Mouse (Mus musculus) MEL (cell line): ENCODE measurements at regions not wholly inside any gene's neighbourhood (a gene's known extent, or its start where the extent isn't known, plus 50 kb on each side); places are given as distances from the start of the nearest gene placed in this dataset.

ENCODE experiments used
- DNase-seq: peaks from one replicate; pipeline ENCODE4 v3.0.0; 2011; ENCODE audit warnings: low read depth, low spot score
- H3K27ac ChIP-seq: 2 replicates; pipeline ENCODE4 v1.5.1; 2012; ENCODE audit warnings: low read depth, mild to moderate bottlenecking, control low read depth, low read length, moderate library complexity; ENCODE audit not compliant: control insufficient read depth
- H3K27me3 ChIP-seq, 2 experiments: fragments of 150-350 bp in 1 of 2; sonication (generic) in 1 of 2; 2 replicates each; pipeline ENCODE4 v1.6.1; 2012; ENCODE audit warnings: low read length in 2 of 2, mild to moderate bottlenecking in 2 of 2, improper control_type of control experiment in 1 of 2, moderate library complexity in 1 of 2; ENCODE audit not compliant: insufficient read depth in 2 of 2, control insufficient read depth in 1 of 2
- H3K36me3 ChIP-seq, 2 experiments: 2 replicates each; pipeline ENCODE4 v1.6.1; 2012 to 2014; ENCODE audit warnings: low read length in 2 of 2, improper control_type of control experiment in 1 of 2, inconsistent platforms in 1 of 2, mild to moderate bottlenecking in 1 of 2; ENCODE audit not compliant: insufficient read depth in 2 of 2, control insufficient read depth in 1 of 2
- H3K4me1 ChIP-seq, 2 experiments: fragments of 150-350 bp in 1 of 2; sonication (generic) in 1 of 2; 2 replicates each; pipeline ENCODE4 v1.6.1; 2012; ENCODE audit warnings: low read length in 2 of 2, improper control_type of control experiment in 1 of 2, mild to moderate bottlenecking in 1 of 2; ENCODE audit not compliant: insufficient read depth in 2 of 2, control insufficient read depth in 1 of 2
- H3K4me3 ChIP-seq, 2 experiments: fragments of 150-350 bp in 1 of 2; sonication (generic) in 1 of 2; 2 replicates each; pipeline ENCODE4 v1.5.1; 2012; ENCODE audit warnings: low read depth in 2 of 2, low read length in 2 of 2, mild to moderate bottlenecking in 2 of 2, moderate library complexity in 2 of 2, control low read depth in 1 of 2, improper control_type of control experiment in 1 of 2; ENCODE audit not compliant: control insufficient read depth in 1 of 2, insufficient read depth in 1 of 2
- H3K79me2 ChIP-seq: 2 replicates; pipeline ENCODE4 v1.6.1; 2012; ENCODE audit warnings: mild to moderate bottlenecking, low read length, moderate library complexity; ENCODE audit not compliant: control insufficient read depth, poor library complexity, insufficient read depth
- H3K9ac ChIP-seq: 2 replicates; pipeline ENCODE4 v1.6.1; 2012; ENCODE audit warnings: low read depth, mild to moderate bottlenecking, control low read depth, low read length, moderate library complexity; ENCODE audit not compliant: control insufficient read depth, poor library complexity, severe bottlenecking
- H3K9me3 ChIP-seq: fragments of 150-350 bp; sonication (generic); replicated peaks from 2 replicates; pipeline ENCODE4 v1.6.1; 2012; ENCODE audit warnings: mild to moderate bottlenecking, low read length, improper control_type of control experiment, moderate library complexity; ENCODE audit not compliant: insufficient read depth
- BHLHE40 ChIP-seq: IDR thresholded peaks from 2 replicates; pipeline ENCODE4 v1.6.1; 2012; ENCODE audit warnings: low read depth, mild to moderate bottlenecking, inconsistent platforms, low read length, improper control_type of control experiment, borderline replicate concordance
- CHD1 ChIP-seq: IDR thresholded peaks from 2 replicates; pipeline ENCODE4 v1.6.1; 2012; ENCODE audit warnings: low read depth, mild to moderate bottlenecking, inconsistent platforms, low read length, improper control_type of control experiment
- CTCF ChIP-seq, 3 experiments: IDR thresholded peaks in 2 of 3; conservative IDR thresholded peaks in 1 of 3; 2 replicates each; pipeline ENCODE4 v1.5.1; 2011 to 2012; ENCODE audit warnings: low read length in 3 of 3, low read depth in 2 of 3, mild to moderate bottlenecking in 2 of 3, improper control_type of control experiment in 1 of 3, inconsistent platforms in 1 of 3, mixed read lengths in 1 of 3, moderate library complexity in 1 of 3; ENCODE audit not compliant: control insufficient read depth in 1 of 3, insufficient read depth in 1 of 3, poor library complexity in 1 of 3, severe bottlenecking in 1 of 3
- E2F4 ChIP-seq: IDR thresholded peaks from 2 replicates; pipeline ENCODE4 v1.6.1; 2011; ENCODE audit warnings: low read depth, low read length, improper control_type of control experiment, borderline replicate concordance
- ELF1 ChIP-seq: IDR thresholded peaks from 2 replicates; pipeline ENCODE4 v1.6.1; 2014; ENCODE audit warnings: low read depth, mild to moderate bottlenecking, inconsistent platforms, low read length, improper control_type of control experiment, moderate library complexity
- HCFC1 ChIP-seq: IDR thresholded peaks from 2 replicates; pipeline ENCODE4 v1.6.1; 2012; ENCODE audit warnings: low read depth, mild to moderate bottlenecking, inconsistent platforms, low read length, improper control_type of control experiment, moderate library complexity
- MAFK ChIP-seq: IDR thresholded peaks from 2 replicates; pipeline ENCODE4 v1.6.1; 2011; ENCODE audit warnings: low read depth, mild to moderate bottlenecking, low read length, improper control_type of control experiment, borderline replicate concordance
- MAZ ChIP-seq: IDR thresholded peaks from 2 replicates; pipeline ENCODE4 v1.6.1; 2012; ENCODE audit warnings: low read depth, mild to moderate bottlenecking, inconsistent platforms, low read length, improper control_type of control experiment
- MEF2A ChIP-seq: IDR thresholded peaks from 2 replicates; pipeline ENCODE4 v1.6.1; 2014; ENCODE audit warnings: low read depth, mild to moderate bottlenecking, inconsistent platforms, low read length, improper control_type of control experiment; ENCODE audit not compliant: poor library complexity, insufficient replicate concordance, severe bottlenecking; ENCODE audit errors: extremely low read depth
- MYC ChIP-seq: IDR thresholded peaks from 2 replicates; pipeline ENCODE4 v1.6.1; 2011; ENCODE audit warnings: low read depth, mild to moderate bottlenecking, low read length, improper control_type of control experiment, moderate library complexity
- NELFE ChIP-seq: IDR thresholded peaks from 2 replicates; pipeline ENCODE4 v1.6.1; 2011; ENCODE audit warnings: low read depth, low read length, improper control_type of control experiment
- POLR2AphosphoS2 ChIP-seq: IDR thresholded peaks from 2 replicates; pipeline ENCODE4 v1.6.1; 2011; ENCODE audit warnings: low read length, improper control_type of control experiment
- POLR2AphosphoS5 ChIP-seq: IDR thresholded peaks from 2 replicates; pipeline ENCODE4 v1.6.1; 2012; ENCODE audit warnings: low read depth, borderline replicate concordance, mild to moderate bottlenecking, inconsistent platforms, low read length, moderate library complexity, mixed read lengths
- RCOR1 ChIP-seq: IDR thresholded peaks from 2 replicates; pipeline ENCODE4 v1.6.1; 2012; ENCODE audit warnings: low read depth, mild to moderate bottlenecking, inconsistent platforms, low read length, improper control_type of control experiment
- SIN3A ChIP-seq: IDR thresholded peaks from 2 replicates; pipeline ENCODE4 v1.6.1; 2012; ENCODE audit warnings: low read length, improper control_type of control experiment, inconsistent platforms
- SMC3 ChIP-seq: IDR thresholded peaks from 2 replicates; pipeline ENCODE4 v1.6.1; 2011; ENCODE audit warnings: low read depth, low read length, improper control_type of control experiment
- TBP ChIP-seq: IDR thresholded peaks from 2 replicates; pipeline ENCODE4 v1.8.0; 2011; ENCODE audit warnings: low read depth, low read length, improper control_type of control experiment
- USF2 ChIP-seq, 2 experiments: IDR thresholded peaks; 2 replicates each; pipeline ENCODE4 v1.6.1; 2011 to 2012; ENCODE audit warnings: improper control_type of control experiment in 2 of 2, low read length in 2 of 2, borderline replicate concordance in 1 of 2, inconsistent platforms in 1 of 2, low read depth in 1 of 2, mild to moderate bottlenecking in 1 of 2; ENCODE audit not compliant: insufficient read depth in 1 of 2
- ZC3H11A ChIP-seq: IDR thresholded peaks from 2 replicates; pipeline ENCODE4 v1.6.1; 2012; ENCODE audit warnings: low read depth, mild to moderate bottlenecking, inconsistent platforms, low read length, improper control_type of control experiment
- ZMIZ1 ChIP-seq: IDR thresholded peaks from 2 replicates; pipeline ENCODE4 v1.6.1; 2012; ENCODE audit warnings: low read depth, mild to moderate bottlenecking, inconsistent platforms, low read length, improper control_type of control experiment, moderate library complexity
- ZNF384 ChIP-seq: IDR thresholded peaks from 2 replicates; pipeline ENCODE4 v1.6.1; 2012; ENCODE audit warnings: low read depth, mild to moderate bottlenecking, inconsistent platforms, low read length, improper control_type of control experiment

GRCm38 (mm10) chr7:111191674-111192073, 108.8 kb upstream of the Eif4g2 start:
- TF ChIP-seq SIN3A (no peak), ZMIZ1 (no peak), E2F4 (no peak), MAFK (no peak), BHLHE40 (no peak), POLR2AphosphoS5 (no peak), SMC3 (no peak), ZC3H11A (no peak), CHD1 (no peak), USF2 (IDR thresholded peaks at IDR 0.05; ENCODE audit: borderline replicate concordance in 1 of 2, insufficient read depth in 1 of 2, low read depth in 1 of 2, low read length in 2 of 2) (no peak), NELFE (no peak)
- TF ChIP-seq, all 39 proteins: peak for 0
- no peak for DNase-seq
- H3K36me3 ChIP-seq, result no peaks in the 10 kb centered on the region
- H3K79me2 ChIP-seq, result no peaks in the 10 kb centered on the region
- no peak overlapping the region for H3K4me3 ChIP-seq
- H3K9me3 ChIP-seq, result no peaks in the 10 kb centered on the region
- H3K4me1 ChIP-seq, result no peaks in the 10 kb centered on the region
- no peaks in the 10 kb centered on the region for H3K27me3 ChIP-seq
- H3K9ac ChIP-seq, result no peak overlapping the region
- no peak overlapping the region for H3K27ac ChIP-seq

GRCm38 (mm10) chr7:111191216-111191615, 108.4 kb upstream of the Eif4g2 start:
- TF ChIP-seq NELFE (no peak), E2F4 (no peak), ZNF384 (no peak), USF2 (IDR thresholded peaks at IDR 0.05; ENCODE audit: borderline replicate concordance in 1 of 2, insufficient read depth in 1 of 2, low read depth in 1 of 2, low read length in 2 of 2) (no peak), CTCF (IDR thresholded peaks at IDR 0.05 in 2 of 3, conservative IDR thresholded peaks at IDR 0.05 in 1 of 3; ENCODE audit: control insufficient read depth in 1 of 3, insufficient read depth in 1 of 3, low read depth in 2 of 3, low read length in 3 of 3, poor library complexity in 1 of 3, severe bottlenecking in 1 of 3) (no peak), CHD1 (no peak), MAZ (no peak), ZMIZ1 (no peak), ZC3H11A (no peak), POLR2AphosphoS2 (no peak), TBP (no peak), ELF1 (no peak), SMC3 (no peak), RCOR1 (no peak), HCFC1 (no peak), MEF2A (no peak), MYC (no peak)
- Histone ChIP-seq H3K9me3 (no peaks in the 10 kb centered on the region), H3K4me1 (no peaks in the 10 kb centered on the region), H3K79me2 (no peaks in the 10 kb centered on the region), H3K36me3 (no peaks in the 10 kb centered on the region), H3K9ac (no peak overlapping the region), H3K27me3 (no peaks in the 10 kb centered on the region), H3K4me3 (no peak overlapping the region), H3K27ac (no peak overlapping the region)
- DNase-seq, result no peak
